Mouse (Mus musculus) cerebellum, postnatal 36 days (tissue): ENCODE measurements around the gene Sh3pxd2a.
A peak's percentile ranks its signal among the peaks of the same experiment; 100 is the strongest.
"Not testable (repeated sequence)": the region's sequence is repeated elsewhere in the genome, so short reads cannot be mapped to it uniquely, and the experiment has no call there.

Experiments
- DNase-seq, 2 experiments: peaks; one replicate each; pipeline ENCODE4 v3.0.0; 2021 to 2022; ENCODE audit warnings: mixed read lengths in 2 of 2

The Sh3pxd2a gene

DNA sequence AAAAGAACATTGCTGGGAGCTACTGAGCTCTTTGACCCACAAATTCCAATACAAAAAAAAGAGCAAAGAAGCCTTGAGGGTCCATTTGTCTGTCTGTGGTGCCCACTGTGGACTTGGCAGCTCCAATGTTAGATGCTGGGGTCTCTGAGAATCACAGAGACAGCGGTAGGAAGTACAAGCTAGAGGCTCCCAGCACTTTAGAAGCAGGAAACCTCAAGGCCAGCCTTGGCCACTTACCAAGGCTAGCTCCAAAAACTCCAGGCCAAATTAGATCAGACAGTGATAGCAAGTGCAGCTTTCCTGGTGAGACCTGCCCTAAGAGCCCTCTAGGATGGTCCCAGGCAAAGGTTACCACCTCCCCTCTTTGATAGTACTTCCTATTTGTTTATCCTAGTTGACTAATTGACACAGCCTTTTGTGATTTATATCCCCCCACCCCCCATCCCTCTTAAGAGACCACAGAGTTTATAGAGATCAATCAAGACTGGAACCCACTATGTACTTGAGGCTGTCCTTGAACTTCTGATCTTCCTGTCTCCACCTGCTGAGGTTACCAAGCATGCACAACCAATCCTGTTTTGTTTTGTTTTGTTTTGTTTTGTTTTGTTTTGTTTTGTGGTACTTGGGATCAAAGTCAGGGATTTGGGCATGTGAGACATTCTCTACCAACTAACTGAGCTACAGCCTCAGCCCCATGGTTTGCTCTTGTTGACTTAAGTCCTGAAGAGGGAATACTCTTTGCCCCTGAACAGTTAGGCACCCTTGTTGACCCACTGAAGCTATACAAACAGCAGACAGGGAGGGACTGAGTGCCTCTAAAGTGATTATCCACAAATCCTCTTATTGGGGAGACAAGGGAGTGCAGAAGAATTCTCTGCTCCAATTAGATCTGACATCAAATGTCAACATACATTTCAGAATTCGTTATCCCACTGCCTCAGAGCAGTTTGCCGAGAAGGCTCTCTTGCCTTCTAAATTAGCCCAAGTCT lies 60.5 kb downstream of the Sh3pxd2a start:
- DNase-seq: no peak

DNA sequence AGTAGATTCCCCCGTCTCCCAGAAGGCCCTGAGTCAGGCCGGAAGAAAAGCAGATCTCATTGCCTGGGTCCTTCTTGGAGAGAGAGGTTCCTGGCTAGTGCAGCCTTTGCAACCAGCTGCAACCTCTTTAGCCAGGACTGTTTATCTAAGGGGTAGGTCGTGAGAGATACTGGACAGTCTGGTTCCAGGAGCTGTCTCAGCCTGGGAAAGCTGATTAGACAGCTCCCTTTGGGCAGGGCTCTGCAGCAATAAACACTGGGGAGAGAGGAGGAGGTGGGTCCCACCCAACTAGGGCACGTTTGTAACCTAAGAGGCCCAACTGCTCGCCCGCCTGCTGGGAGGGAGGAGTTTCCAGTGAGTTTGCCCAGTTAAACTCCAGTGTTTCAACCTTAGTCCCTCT lies 61.2 kb downstream of the Sh3pxd2a start:
- DNase-seq: no peak

DNA sequence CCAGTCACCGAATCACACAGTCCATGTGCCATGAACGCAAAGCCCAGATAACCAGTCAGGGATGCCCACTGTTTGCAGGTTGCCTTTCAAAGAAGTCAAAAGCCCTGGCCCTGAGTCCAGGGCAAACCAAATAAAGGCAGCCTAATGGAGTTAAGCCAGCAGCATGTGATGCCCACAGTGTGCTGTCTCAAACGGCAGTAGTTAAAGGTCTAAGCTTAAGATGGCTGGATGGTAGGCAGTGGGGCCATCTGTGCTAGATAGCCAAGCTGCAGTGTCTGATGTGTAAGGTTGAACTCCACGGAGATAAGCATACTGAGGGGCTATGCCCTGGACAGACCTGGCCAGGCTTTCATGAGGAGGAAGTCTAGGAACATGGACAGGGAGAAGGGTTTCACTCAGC lies 61.7 kb downstream of the Sh3pxd2a start:
- DNase-seq: no peak

DNA sequence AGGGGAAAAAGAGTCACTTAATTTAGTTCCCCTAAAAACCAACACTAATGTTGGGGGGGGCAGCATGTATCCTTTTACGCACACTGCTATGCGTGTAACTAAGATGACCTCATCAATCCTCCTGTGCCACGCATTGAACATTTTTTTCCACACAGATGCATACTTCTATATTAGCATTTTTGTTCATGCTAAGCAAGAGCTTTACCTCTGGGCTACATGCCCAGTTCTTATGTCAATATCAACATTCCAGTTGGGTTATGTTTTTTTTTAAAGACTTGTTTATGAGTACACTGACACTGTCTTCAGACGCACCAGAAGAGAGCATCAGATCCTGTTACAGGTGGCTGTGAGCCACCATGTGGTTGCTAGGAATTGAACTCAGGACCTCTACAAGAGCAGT lies 64.5 kb downstream of the Sh3pxd2a start:
- no peak for DNase-seq

DNA sequence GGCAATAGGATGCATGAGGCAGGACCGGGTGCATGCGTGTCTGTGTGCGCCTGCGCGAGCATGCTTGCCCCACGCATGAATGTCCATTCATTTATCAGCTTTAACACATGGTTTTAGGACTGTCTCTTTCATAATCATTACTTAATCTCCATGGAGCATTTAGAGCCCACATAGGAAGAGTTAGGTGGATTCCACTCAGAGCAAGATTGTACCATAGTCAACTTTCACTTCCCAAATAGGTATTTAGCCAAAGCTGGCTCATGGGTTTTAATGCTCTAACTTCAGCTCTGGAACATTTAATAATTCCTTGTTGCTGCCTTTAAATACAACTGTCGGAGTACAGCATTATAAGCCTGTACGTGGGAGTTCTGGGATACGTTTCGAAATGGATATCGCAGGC lies 65.2 kb downstream of the Sh3pxd2a start:
- DNase-seq: no peak

DNA sequence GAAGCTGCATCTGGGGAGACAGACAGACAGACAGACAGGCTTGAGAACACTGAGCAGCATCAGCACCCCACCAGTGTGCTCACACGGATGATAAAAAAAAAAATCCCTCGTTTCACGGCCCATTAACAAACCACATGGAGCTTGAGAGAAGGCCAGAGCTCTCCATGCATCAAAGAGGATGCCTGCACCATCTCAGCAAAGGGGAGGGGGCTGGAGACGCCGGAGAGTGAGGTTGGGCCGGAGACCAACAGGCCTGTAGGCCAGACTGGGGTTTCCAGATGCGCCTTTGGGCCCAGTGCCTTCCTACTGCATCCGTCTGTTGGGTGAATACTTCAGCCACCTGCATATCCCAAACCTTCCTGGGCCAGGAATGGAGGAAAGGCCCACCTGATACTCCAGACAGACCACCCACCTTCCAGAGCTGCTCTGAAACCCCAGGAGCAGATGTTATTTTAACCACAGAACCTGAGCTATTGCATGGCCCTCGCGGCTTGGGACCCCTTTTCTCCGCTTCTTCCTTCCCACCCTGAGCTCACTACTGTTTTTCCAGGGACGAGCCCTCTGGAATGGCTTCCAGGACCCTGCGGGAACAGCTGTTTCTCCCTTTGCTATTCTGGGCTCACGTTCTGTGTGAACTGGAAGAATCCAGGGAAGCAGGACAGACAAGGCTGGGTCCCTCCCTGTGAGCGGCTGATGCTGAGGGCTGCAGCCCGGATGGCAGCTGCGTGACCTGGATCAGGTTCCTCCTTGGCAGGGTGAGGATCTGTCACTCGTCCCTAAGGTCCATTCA lies 66.1 kb downstream of the Sh3pxd2a start:
- DNase-seq: no peak

DNA sequence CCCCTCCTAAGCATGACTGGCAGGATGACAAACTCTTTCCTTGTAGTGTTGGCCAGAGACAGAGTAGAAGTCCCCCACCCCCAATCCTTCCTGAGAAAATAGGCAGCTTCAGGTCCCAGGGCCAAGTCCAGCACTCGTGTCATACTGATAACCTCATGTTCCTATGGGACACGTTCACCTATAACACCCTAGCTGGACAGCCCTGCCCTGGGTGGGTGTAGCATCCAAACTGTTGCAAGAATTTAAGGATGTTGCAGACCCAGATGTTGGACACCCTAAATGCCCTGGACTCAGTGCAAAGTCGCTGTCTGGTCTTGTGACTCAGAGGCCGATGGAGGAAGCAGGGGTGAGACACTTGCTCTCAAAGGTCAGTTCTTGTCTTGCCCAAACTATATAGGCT lies 68.9 kb downstream of the Sh3pxd2a start:
- DNase-seq: no peak

DNA sequence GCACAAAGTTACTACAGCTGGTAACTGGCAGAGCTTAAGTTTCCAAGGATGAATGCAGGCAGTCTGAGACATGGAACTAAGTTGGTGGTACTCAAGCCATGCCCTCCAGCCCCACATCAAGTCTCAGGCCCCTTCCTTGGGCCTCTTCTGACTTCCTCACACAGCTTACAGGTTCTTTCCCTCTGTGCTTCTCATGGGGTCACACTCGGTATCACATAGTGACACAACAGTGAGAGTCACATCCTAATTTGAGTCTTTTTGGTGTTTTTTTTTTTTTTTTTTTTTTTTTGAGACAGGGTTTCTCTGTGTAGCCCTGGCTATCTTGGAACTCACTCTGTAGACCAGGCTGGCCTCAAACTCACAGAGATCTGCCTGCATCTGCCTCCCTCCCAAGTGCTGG lies 69.4 kb downstream of the Sh3pxd2a start:
- DNase-seq: not testable (repeated sequence)

DNA sequence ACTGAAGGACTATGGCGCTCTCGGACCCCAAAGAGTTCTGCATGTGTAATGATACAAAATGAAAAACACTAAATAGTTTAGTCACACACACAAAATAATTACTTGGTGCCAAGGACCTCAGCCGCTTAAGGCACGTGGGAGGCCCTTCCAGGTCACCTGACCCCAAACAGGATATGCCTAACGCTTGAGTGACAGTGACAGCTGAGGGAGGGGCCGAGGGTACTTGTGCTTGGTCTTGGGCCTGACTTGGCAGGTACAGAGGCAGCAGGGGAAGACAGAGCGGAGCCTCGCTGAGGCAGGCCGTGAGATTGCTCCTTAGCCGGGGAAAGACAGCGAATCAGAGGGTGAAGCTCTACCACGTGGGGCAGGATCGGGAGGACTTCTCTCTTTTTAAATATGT lies 73.3 kb downstream of the Sh3pxd2a start:
- DNase-seq: no peak

DNA sequence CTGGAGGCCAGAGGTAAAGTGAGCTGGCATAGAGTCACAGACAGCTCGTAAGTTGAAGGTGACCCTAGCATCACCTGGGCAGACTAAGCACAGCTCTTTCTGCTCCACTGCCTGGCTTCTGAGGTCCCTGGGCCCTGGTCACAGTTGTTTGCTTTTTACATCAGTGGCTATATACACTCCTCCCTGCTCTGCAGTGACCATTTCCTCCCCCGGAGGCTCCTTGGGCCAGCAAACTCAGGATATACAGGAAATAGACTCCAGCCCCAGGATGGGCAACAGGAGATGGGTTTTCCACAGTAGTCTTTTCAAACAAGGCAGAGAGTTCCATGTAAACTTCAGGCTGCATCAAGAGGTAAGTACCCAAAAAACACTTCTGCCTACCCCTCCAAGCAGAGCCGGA lies 76.3 kb downstream of the Sh3pxd2a start:
- no peak for DNase-seq

DNA sequence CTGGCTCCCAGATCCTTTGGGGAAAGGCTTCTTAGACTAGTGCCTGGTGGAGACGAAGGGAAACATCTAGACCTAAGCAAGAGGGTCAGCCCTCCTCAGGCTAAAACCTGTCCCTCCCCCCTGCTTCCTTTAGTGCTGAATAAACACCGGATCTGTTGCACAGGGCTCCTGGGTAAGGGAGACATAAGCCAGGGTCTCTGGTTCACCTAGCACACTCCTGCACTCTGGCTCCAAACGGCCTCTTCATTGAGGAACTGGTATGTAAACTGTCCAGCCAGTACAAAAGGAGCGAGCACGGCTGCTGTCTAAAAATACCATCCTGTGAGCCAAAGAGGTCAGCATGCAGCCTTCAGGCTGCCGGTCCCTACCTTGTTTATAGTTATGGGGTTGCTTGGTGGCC lies 76.8 kb downstream of the Sh3pxd2a start:
- DNase-seq: no peak

DNA sequence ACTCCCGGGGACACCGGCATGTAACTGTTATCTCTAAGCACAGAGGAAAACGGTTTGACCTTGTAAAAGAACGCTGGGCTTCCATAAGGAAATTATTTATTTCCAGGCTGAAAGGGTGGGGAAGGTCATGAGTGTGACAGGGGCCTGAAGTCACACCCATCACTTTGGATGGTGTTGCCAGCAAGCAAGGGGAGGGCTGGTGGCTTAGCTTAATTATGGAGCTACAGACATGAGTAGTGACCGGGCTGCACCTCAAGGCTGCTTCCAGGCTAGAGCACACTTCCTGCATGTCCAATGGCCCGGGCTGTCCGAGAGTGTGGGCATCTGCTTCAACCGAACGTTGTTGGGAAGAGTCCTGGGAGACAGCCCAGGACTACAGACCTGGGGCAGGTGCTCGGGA lies 78.2 kb downstream of the Sh3pxd2a start:
- no peak for DNase-seq

DNA sequence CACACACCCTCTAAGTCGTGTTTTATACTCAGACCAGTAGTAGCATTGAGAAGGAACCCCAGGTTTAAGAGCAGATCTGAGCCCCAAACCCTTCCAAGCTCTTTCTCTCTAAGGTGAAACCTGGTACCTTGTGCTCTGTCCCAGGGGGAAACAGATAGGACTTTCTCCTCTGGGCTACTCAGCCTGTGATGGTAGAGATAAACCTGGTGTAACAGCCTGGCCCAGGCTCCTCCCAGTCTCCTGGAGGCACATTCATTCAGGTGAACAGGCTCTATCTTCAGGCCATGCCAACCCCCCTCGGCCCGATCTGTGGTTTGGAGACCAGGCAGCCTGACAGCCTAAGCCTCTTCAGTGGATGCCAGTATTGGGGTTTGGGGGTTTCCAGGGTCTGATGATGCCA lies 79.6 kb downstream of the Sh3pxd2a start:
- no peak for DNase-seq

DNA sequence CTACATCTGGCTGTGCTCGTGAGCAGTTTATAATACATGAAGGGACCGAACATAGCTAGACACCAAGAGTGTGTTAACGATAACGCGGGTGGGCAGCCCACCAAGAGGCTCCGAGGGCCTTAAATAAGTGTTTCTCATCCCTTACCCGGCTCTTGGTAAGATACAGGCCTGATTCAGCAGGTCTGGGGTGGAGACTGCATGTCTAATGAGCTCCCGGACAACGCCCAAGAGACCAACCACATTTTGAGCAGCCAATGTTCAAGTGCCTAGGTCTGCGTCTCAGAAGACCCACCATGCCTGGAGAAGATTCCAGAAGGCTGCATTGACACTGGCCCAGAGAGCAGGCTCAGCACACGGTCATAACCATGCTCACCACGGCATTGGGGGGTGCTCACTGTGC lies 80.2 kb downstream of the Sh3pxd2a start:
- no peak for DNase-seq

DNA sequence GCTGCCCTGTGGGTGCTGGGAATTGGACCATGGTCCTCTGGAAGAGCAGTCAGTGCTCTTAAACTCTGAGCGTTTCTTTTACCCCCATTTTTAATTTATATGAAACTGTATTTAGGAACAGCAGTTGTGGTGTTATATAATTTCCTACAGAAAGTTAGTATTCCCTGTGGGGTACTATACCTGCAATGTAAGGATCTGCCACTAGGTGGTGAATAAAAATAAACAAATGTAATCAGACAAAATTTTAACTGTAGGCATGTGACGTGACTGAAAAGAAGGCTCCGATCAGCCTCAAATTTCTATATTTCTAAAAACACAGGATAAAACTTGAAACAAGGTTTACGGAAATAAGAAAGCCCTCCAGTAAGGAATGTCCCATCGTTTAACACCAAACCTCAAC lies 81.9 kb downstream of the Sh3pxd2a start:
- no peak for DNase-seq

DNA sequence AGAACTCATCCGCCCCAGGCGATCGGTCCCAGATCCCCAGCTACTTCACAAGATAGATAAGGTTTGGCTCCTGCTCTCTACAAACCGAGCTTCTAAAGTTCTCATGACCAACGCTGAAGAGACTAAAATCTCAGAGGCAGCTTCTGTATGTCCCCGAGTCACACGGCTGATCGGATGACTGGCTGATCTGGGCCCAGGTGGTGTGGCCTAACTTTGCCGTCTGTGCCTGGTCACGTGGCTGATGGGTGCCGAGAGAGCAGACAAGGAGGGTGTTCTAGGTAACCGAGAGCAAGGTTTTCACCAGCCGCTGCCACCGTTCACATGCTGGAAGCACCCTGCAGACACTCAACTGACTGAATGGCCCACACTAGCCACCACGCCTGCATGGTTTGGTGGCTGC lies 83.2 kb downstream of the Sh3pxd2a start:
- DNase-seq: no peak

DNA sequence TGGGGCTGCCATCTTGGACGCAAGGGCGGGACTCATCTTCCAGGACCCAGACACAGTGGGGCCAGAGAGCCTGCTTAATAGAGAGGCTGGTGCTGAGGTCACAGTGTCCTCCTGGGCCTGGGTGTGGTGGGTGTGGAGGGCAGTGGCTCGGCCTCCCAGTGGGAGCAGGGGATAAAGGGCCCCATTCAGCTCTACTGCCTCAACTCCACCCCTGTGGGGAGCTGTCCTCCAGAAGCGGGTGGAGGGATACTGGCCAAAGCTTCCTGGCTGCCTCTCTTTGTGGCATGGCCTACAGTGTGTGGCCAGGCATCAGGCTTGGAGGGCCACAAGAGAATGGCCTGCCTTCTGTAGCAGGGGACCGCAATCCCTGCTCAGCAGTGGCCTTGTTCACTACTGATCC lies 85.1 kb downstream of the Sh3pxd2a start:
- DNase-seq: no peak

DNA sequence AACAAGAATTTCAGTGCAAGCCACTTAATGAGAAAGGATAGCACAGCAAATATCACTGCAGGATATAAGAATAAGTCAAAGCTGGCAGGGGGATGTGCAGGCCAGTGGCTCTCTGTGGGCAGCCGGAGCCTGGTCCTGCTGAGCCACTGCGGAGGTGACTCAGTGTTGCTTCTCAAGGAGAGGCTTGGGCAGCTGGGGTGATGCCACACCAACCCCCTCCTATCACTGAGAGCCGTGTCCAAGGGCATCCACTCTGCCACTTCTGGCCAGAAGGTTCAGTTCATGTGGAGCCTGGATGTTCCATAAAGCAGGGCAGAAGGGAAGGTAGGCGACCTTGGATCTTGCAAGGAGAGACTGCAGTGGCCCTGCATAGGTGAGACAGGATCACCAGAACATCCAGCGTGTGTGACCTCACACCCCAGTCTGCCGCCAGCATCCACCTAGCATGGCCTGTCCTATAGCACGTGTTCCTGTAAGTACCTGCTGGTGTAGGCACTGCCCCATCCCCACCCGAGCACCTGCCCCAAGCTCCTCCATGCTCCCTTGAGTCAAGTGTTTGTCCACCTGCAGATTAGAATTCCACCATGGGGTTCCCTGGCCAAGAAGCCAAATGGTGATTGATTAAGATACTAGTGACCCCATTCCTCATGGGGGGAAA lies 89.2 kb downstream of the Sh3pxd2a start:
- no peak for DNase-seq

DNA sequence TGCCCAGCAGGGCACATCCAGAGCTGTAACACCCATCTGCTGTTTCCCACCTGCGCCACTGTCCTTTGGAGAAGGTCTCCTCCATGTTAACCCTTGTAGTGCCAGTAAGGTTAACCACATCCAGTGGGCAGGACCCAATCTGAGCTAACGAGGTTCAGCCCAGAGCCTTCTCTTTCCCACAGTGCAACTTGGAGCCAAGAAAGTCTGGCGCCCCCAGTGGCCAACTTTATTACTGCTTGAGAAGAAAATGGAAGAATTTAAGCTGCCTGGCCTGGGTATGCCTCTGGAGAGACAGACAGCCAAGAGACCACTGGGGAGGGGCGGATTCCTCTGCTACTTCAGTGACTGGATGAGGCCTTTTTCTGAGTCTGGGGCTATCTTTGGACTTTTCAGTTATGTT lies 89.8 kb downstream of the Sh3pxd2a start:
- DNase-seq: peak; percentile 51 to 64

DNA sequence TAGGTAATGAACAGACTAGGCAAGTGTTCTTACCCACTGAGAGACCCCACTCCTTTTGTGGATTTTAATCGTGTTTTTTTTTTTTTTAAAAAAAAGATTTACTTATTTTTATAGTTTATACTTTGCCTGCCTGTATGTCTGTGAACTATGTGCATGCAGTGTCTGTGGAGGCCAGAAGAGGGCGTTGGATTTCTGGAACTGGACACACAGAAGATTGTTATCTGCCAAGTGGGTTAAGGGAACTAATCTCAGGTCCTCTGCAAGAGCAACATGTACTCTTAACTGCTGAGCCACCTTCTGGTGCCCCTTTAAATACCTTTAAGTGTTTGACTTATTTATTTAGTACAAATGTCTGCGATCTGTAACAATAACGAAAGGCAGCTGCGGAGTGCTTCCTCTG lies 92.2 kb downstream of the Sh3pxd2a start:
- DNase-seq: no peak

DNA sequence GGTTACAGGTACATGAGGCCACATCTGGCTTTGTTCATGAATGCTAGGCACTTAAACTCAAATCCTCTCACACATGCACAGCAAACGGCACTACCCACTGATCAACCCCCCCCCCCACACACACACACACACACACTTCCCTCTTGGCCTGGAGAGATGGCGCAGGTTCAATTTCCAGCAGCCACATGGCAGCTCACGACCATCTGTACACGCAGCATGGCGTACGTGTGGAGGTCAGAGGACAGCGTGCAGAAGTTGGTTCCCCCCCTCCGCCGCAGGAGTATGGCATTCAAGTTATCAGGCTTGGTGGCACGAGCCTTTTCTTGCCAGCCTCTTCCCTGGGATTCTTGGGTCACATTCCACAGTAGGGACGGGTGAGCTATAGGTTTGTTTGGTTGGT lies 92.7 kb downstream of the Sh3pxd2a start:
- peak in 1 of 2 experiments; percentile 19 for DNase-seq

DNA sequence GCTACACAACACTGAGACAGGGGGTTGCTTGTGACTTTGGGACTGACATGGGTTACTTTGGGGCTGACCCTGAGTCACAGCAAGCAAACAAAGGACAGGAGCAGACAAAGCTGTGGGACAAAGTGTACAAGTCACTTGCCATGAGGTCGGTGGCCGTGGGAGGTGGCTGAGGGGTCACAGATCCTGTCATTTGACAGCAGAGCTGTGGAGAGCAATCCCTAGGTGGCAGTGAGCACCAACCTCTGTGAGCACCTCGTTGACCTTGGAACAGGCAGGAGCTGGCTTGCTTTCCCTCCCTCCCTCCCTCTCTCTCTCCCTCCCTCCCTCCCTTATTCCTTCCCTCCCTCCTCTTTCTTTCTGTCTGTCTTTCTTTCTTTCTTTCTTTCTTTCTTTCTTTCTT lies 95.2 kb downstream of the Sh3pxd2a start:
- no peak for DNase-seq

DNA sequence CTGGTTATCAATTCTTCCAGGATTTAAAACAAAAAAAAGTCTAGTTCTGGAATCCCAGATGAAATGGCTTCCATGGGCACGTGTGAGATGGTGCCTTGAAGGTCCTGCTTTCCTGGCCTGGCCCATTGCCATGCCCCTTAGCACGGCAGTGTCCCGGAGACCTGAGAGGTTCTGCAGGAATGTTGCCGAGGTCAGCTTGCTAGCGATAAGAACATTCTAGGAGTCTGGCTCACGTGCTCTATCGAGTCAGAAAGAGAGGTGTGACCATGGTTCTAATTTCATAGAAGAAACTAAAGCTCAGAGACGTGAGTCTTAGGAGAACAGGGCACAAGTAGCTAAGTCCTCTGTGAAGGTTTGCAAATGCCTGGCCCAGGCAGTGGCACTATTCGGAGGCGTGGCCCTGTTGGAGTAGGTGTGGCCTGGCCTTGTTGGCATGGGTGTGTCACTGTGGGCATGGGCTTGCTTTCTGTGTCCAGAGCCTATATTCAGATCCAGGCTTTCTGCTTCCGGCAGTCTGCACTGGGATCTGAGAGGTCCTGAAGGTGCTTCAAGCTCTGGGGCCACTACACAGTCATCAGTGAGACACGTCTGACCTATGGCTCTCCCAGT lies 96.8 kb downstream of the Sh3pxd2a start:
- no peak for DNase-seq
